Mouse (Mus musculus) thymus, adult 2 months (tissue): ENCODE results near the gene Gstp1.

Experiments used
- CTCF ChIP-seq: fragments of 200-500 bp; IDR thresholded peaks from 2 replicates; pipeline ENCODE4 v1.5.1; 2012; ENCODE audit warnings: mild to moderate bottlenecking, control low read depth, low read length, moderate library complexity, borderline replicate concordance; ENCODE audit not compliant: control insufficient read depth, poor library complexity, insufficient read depth; ENCODE audit errors: extremely low read depth
- POLR2A ChIP-seq: fragments of 200-500 bp; IDR thresholded peaks from 2 replicates; pipeline ENCODE4 v1.6.1; 2012; ENCODE audit warnings: mild to moderate bottlenecking, low read length, control low read depth, moderate library complexity; ENCODE audit not compliant: control insufficient read depth, poor library complexity, insufficient read depth; ENCODE audit errors: extremely low read depth

GRCm38 (mm10) chr19:4082219-4082965, 44.6 kb upstream of the Gstp1 start:
- TF ChIP-seq CTCF (no peak), POLR2A (no peak)
